Mouse (Mus musculus) R1 (cell line): ENCODE data around the gene Hoxd13.

Source experiments
- DNase-seq: peaks from one replicate; pipeline ENCODE4 v3.0.0-alpha.2; 2018; ENCODE audit warnings: low read depth, low spot score

Hoxd13 gene

GRCm38 (mm10) chr2:74667842-74668357 is at the start of gene Hoxd13:
Gene Hoxd13, plus strand, starts transcription at chr2:74668310.
- peak; percentile 75 for DNase-seq

- no peak for DNase-seq
Observed at GRCm38 (mm10) chr2:74619676-74620246, 48.3 kb upstream of the Hoxd13 start.

- DNase-seq, result peak; percentile 10
Observed at GRCm38 (mm10) chr2:74620368-74620767, 47.7 kb upstream of the Hoxd13 start.

- peak; percentile 56 for DNase-seq
Observed at GRCm38 (mm10) chr2:74635412-74635811, 32.7 kb upstream of the Hoxd13 start.

GRCm38 (mm10) chr2:74642431-74642830 is 25.7 kb upstream of the Hoxd13 start:
- DNase-seq, result no peak

DNA sequence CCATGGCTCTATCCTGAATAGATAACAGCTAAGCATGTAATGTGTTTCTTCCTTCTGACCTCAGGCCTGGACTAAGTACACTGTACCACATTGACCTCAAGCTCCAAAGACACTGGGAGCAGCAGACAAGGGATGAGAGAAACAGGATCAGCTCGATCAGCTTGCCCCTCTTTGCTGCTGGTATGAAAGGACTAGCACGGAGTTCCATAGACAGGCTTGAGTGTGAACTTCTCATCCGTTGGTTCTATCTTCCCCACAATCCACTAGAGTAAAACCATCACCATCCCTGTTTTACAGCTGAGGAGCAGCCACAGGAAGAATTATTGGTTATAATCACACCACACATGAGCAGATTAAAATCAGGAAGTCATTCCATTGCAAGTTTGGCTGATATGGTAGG is 22.5 kb upstream of the Hoxd13 start:
- DNase-seq, result no peak

DNA sequence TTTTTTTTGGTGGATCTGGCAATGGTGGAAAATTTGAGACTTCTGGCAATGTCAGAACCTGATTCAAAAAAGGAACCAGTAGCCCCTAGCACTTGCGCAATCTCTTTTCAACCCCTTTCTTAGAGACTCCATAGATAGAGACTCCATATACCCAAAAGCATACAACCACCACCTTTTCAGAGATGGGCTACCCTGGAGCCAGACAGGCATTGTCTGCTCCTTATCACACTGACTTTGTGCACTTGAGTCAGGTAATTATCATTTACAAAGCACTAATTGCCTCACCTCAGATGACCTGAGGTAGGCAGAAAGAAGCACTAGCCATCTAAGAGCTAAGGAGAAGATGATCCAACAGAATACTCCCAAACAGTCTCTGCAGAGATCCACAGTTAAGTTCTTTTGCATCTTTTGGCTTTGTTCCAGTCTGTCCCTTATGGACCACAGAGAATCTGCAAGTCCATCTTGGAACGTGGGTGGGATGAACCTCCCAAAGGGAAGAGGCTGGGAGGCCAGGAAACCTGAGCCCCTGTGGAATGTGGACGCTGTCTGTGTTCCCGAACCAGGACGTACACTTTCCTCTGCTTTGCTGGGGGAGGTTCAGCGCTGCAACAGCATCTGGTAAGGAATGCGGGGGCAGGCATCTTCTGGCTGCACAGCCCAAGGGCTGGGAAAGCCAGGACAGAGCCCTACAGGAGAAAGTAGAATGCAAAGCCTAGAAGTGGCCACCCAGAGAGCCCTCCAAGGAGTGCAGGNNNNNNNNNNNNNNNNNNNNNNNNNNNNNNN is 20.8 kb upstream of the Hoxd13 start:
- DNase-seq, result no peak

DNA sequence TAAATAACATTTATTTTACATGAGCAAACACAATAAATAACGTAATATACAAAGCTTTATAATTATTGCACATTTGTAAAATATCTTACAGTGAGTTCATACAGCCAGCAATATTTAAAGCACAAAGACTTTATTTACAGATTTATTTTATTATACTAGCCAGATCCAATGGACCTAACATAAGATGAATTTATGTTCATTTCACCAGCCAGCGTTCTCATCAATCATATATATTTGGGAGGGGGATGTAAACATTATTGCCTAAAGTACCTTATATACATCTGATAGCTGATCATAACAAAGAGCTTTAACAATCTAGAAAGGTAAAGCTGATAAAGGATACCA is 15.1 kb upstream of the Hoxd13 start:
- no peak for DNase-seq

DNA sequence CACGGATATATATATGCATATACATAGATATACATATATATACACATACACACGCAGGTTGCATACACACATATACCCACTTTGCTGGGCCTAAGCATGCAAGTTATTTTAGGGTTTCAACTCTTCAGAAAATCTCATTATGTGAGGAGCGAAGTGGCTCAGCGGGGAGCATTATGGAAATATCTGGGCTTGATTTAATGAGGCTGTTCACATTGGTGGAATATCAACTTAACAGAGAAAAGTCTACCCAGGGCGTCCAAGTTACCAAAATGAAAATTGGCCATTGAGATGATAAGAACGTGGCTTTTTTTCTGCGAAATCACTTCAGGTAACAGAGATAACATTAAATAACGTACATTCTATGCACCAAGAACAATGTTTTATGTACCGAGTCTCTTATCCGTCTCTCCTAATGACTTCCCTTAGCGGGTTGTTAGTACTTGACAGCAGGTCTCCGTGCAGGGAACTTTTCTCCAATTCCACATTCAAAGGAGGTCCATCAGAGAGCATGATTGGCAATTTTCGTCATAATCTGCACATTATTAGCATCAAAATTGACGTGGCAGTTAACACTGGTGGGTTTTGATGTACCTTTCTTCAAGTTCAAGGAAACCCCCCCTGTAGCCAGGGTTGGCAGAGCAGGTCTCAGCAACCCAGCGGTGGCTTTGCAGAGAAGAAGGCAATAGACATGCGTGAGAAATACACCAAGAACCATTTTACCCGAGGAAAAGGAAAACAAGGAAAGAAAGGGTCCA is 14.2 kb upstream of the Hoxd13 start:
- DNase-seq, result no peak

- peak; percentile 36 for DNase-seq
Observed at GRCm38 (mm10) chr2:74654743-74655419, 13.2 kb upstream of the Hoxd13 start.

DNA sequence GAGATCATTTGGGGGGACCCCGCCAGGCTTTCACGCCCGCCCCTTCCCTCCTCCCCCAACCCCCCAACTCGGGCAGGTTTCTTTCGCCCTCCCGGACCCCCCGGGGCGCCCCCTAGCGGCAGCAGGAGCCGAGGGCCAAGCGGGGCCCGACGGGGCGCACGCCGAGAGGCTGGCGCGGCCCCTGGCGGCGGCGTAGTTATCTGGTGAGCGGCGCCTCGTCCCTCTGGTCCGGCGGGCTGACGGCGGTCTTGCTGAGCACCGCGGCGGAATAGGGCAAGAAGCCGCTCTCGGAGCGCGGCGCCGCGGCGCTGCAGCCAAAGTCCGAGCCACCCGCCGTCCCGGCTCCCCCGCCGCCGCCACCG is 12.7 kb upstream of the Hoxd13 start:
- peak; percentile 49 for DNase-seq

DNA sequence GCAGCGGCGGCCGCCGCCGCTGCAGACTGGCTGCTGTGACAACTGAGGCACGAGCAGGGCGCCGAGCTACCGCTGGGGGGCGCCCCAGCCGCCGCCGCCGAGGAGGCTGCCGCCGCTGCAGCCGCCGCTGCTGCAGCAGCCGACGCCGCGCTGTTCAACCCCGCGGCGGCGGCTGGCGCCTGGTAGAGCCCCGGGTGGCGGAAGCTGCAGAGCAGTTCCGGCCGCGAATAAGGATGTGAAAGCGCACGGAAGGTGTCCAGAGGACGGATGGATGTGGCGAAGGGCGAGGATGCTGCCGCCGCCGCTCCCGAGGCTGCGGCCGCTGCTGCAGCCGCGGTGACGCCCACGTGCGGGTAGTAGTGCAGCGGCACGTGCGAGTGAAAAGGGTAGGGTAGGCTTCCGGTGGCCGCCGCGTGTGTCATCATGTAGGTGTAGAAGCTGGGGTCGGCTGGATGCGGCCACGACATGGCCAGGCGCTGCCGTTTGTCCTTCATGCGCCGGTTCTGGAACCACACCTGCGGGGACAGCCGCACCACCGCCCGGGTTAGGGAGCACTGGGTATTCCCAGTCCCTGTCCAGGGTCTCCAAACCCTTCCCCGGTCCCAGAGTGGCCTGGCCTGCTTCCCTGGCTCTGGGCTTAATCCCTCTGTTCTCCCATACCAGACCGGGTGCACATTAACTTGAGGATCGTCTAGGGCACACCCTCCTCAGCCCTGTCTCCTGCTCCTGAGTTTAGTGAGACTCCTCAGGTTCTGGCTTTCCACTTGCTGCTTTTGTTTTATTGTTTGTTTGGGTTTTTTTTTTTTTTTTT is 12.1 kb upstream of the Hoxd13 start:
- DNase-seq, result peak; percentile 50

- no peak for DNase-seq
Observed at GRCm38 (mm10) chr2:74656632-74657021, 11.5 kb upstream of the Hoxd13 start.

- peak; percentile 54 for DNase-seq
Observed at GRCm38 (mm10) chr2:74657251-74658023, 10.7 kb upstream of the Hoxd13 start.

GRCm38 (mm10) chr2:74658024-74658666 is 10.0 kb upstream of the Hoxd13 start:
- peak; percentile 37 for DNase-seq

DNA sequence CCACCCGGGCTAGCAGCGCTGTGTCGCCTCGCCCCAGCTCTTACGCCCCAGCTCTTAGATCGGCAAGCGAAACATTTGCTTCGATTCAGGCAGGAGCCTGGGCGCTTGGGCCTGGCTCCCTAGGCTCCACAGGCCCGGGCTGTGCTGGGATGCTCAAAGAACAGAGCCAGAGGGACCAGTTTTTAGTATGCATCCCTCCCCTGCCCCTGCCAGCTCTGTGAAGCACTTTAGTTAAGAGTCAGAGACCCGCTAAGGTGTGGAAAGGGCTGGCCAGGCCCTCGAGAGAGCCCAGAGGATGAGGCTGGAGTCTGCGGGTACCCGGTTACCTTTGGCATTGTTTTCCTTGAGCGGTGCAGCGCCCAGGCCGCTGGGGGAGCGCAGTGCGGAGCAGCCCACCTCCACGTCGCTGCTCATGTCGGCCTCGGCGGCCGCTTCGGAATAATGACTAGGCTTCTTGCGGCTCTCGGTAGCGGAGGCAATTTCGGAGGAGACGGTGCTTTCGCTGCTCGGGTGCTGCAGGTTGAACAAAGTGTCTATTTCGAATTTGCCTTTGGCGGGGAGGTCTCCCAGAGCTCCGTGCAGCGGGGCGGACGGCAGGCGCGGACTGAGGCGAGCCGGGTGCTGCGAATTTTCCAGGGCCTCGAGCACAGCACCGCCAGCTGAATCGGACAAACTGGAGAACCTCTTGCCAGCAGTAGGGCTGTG is 9.3 kb upstream of the Hoxd13 start:
- DNase-seq, result peak; percentile 66

DNA sequence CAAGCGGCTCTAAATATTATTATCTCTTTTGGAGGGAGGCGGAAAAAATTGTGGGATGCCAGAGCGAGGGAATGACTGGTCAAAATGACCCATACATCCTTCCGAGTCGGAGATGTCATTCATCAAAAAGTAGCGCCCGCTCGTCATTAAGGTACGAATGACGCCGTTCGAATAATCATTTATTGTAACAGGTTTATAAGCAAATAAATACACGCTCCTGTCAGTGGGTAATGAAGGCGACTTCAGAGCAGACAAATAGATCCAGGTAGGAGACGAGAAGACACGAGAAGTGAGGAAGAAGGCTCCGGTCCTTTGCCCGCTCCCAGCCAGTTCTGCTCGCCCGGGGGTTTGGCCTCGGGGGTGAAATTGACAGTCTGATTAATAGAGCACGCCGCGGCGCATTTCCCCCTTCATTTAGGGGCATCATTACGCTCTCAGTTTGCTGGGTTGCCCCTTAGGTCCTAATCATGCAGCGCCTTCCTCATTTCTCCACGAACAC is 8.6 kb upstream of the Hoxd13 start, which contains the start of gene Evx2:
Gene Evx2 (minus strand): TSS at position 51 of the 499 bp plus-strand sequence.
- peak; percentile 29 for DNase-seq

GRCm38 (mm10) chr2:74660421-74661375 is 7.4 kb upstream of the Hoxd13 start:
- no peak for DNase-seq
